Mouse (Mus musculus): ENCODE measurements around the gene Gm43720.

Gene Gm43720

GRCm38 (mm10) chr5:138279585-138280424 lies at the start of gene Gm43720, which contains the start of the genes Gpc2 and Stag3:
Gene Gm43720 (minus strand): TSS chr5:138279958.
Gene Gpc2 (minus strand): TSS chr5:138280005.
Gene Stag3 (plus strand): TSS chr5:138280240.
- DNase-seq (ENCODE audit: low read depth, low spot score), result peak; percentile 99

GRCm38 (mm10) chr5:138312795-138313194 lies 33.0 kb upstream of the Gm43720 start:
- DNase-seq (ENCODE audit: low read depth, low spot score), result no peak

GRCm38 (mm10) chr5:138299613-138300012 lies 19.9 kb upstream of the Gm43720 start:
- DNase-seq (ENCODE audit: low read depth, low spot score), result no peak

- DNase-seq (ENCODE audit: low read depth, low spot score), result no peak
Observed at GRCm38 (mm10) chr5:138294158-138294557, 14.4 kb upstream of the Gm43720 start.

- DNase-seq (ENCODE audit: low read depth, low spot score), result no peak
Observed at GRCm38 (mm10) chr5:138291638-138292037, 11.9 kb upstream of the Gm43720 start.

- no peak for DNase-seq (ENCODE audit: low read depth, low spot score)
Observed at GRCm38 (mm10) chr5:138287861-138288260, 8.1 kb upstream of the Gm43720 start.

- DNase-seq (ENCODE audit: low read depth, low spot score), result no peak
Observed at GRCm38 (mm10) chr5:138283540-138283939, 3.8 kb upstream of the Gm43720 start.

- no peak for DNase-seq (ENCODE audit: low read depth, low spot score)
Observed at GRCm38 (mm10) chr5:138281798-138282197, 2.0 kb upstream of the Gm43720 start.

GRCm38 (mm10) chr5:138280829-138281228 lies 1.1 kb upstream of the Gm43720 start:
- no peak for DNase-seq (ENCODE audit: low read depth, low spot score)

- no peak for DNase-seq (ENCODE audit: low read depth, low spot score)
Observed at GRCm38 (mm10) chr5:138280425-138280768, 639 bp upstream of the Gm43720 start.

GRCm38 (mm10) chr5:138277994-138278393 lies 1.8 kb downstream of the Gm43720 start:
- DNase-seq (ENCODE audit: low read depth, low spot score), result no peak

GRCm38 (mm10) chr5:138275216-138276050 lies 4.3 kb downstream of the Gm43720 start:
- no peak for DNase-seq (ENCODE audit: low read depth, low spot score)

GRCm38 (mm10) chr5:138274186-138274585 lies 5.6 kb downstream of the Gm43720 start:
- no peak for DNase-seq (ENCODE audit: low read depth, low spot score)

GRCm38 (mm10) chr5:138272409-138272923 lies 7.3 kb downstream of the Gm43720 start, which contains the start of gene Gal3st4:
Gene Gal3st4 (minus strand): TSS chr5:138272840.
- peak; percentile 58 for DNase-seq (ENCODE audit: low read depth, low spot score)

GRCm38 (mm10) chr5:138271232-138271631 lies 8.5 kb downstream of the Gm43720 start:
- no peak for DNase-seq (ENCODE audit: low read depth, low spot score)

- DNase-seq (ENCODE audit: low read depth, low spot score), result no peak
Observed at GRCm38 (mm10) chr5:138268980-138269379, 10.8 kb downstream of the Gm43720 start.

GRCm38 (mm10) chr5:138267114-138267513 lies 12.6 kb downstream of the Gm43720 start:
- DNase-seq (ENCODE audit: low read depth, low spot score), result no peak

GRCm38 (mm10) chr5:138265712-138266111 lies 14.0 kb downstream of the Gm43720 start:
- DNase-seq (ENCODE audit: low read depth, low spot score), result no peak

- no peak for DNase-seq (ENCODE audit: low read depth, low spot score)
Observed at GRCm38 (mm10) chr5:138264207-138264578, 15.6 kb downstream of the Gm43720 start.

GRCm38 (mm10) chr5:138263260-138264206 lies 16.2 kb downstream of the Gm43720 start, which contains the start of gene BC037034:
Gene BC037034 (minus strand): TSS chr5:138264033.
- peak; percentile 88 for DNase-seq (ENCODE audit: low read depth, low spot score)

All from mesoderm, embryonic 11.5 days (tissue).